Mouse (Mus musculus): ENCODE measurements at regions not wholly inside any gene's neighbourhood (a gene's known extent, or its start where the extent isn't known, plus 50 kb on each side); places are given as distances from the start of the nearest gene placed in this dataset.
"Not testable (repeated sequence)": the region's sequence is repeated elsewhere in the genome, so short reads cannot be mapped to it uniquely, and the experiment has no call there.

- ATAC-seq (replicated peaks; ENCODE audit: low FRiP score); H3K27ac ChIP-seq; H3K4me1 ChIP-seq; H3K4me3 ChIP-seq (replicated peaks); H3K27me3 ChIP-seq; H3K4me2 ChIP-seq; H3K9ac ChIP-seq; H3K9me3 ChIP-seq (replicated peaks); H3K36me3 ChIP-seq: not testable (repeated sequence)
- 92% methylated on average over 16 of the region's 16 CpGs for WGBS
Observed at GRCm38 (mm10) chr8:118209301-118209700, 74.2 kb upstream of the Cdh13 start.

- ATAC-seq (replicated peaks; ENCODE audit: low FRiP score): no peak
- H3K36me3 ChIP-seq: no peaks in the 10 kb centered on the region
- no peak overlapping the region for H3K4me2 ChIP-seq
- H3K4me3 ChIP-seq (replicated peaks): no peak overlapping the region
- 0 out of 2 replicates have a peak, but pooled peaks cover 3% of the 10 kb centered on the region for H3K4me1 ChIP-seq
- no peaks in the 10 kb centered on the region for H3K9me3 ChIP-seq (replicated peaks)
- H3K27ac ChIP-seq: no peak overlapping the region
- no peaks in the 10 kb centered on the region for H3K27me3 ChIP-seq
- 83% methylated on average over 6 of the region's 6 CpGs for WGBS
- no peak overlapping the region for H3K9ac ChIP-seq
Observed at GRCm38 (mm10) chr8:118190866-118191265, 92.7 kb upstream of the Cdh13 start.

GRCm38 (mm10) chr8:118189226-118189625, 94.3 kb upstream of the Cdh13 start:
- WGBS: 54% methylated on average over 15 of the region's 15 CpGs
- H3K4me3 ChIP-seq (replicated peaks): no peak overlapping the region
- no peaks in the 10 kb centered on the region for H3K27me3 ChIP-seq
- no peaks in the 10 kb centered on the region for H3K36me3 ChIP-seq
- no peak overlapping the region for H3K9ac ChIP-seq
- H3K27ac ChIP-seq: no peak overlapping the region
- 0 out of 2 replicates have a peak, but pooled peaks cover 3% of the 10 kb centered on the region for H3K4me1 ChIP-seq
- ATAC-seq (replicated peaks; ENCODE audit: low FRiP score): no peak
- H3K4me2 ChIP-seq: no peak overlapping the region
- H3K9me3 ChIP-seq (replicated peaks): no peaks in the 10 kb centered on the region

- H3K27me3 ChIP-seq: no peaks in the 10 kb centered on the region
- H3K9me3 ChIP-seq (replicated peaks): no peaks in the 10 kb centered on the region
- 68% methylated on average over 7 of the region's 7 CpGs for WGBS
- no peak overlapping the region for H3K4me2 ChIP-seq
- no peaks in the 10 kb centered on the region for H3K36me3 ChIP-seq
- no peaks in the 10 kb centered on the region for H3K4me1 ChIP-seq
- H3K9ac ChIP-seq: no peak overlapping the region
- no peak for ATAC-seq (replicated peaks; ENCODE audit: low FRiP score)
- no peak overlapping the region for H3K4me3 ChIP-seq (replicated peaks)
- H3K27ac ChIP-seq: no peak overlapping the region
Observed at GRCm38 (mm10) chr8:118169001-118169413, 114.5 kb upstream of the Cdh13 start.

GRCm38 (mm10) chr8:118162171-118162570, 121.4 kb upstream of the Cdh13 start:
- H3K36me3 ChIP-seq: no peaks in the 10 kb centered on the region
- H3K4me3 ChIP-seq (replicated peaks): no peak overlapping the region
- no peaks in the 10 kb centered on the region for H3K9me3 ChIP-seq (replicated peaks)
- H3K27me3 ChIP-seq: no peaks in the 10 kb centered on the region
- no peak overlapping the region for H3K9ac ChIP-seq
- no peak overlapping the region for H3K27ac ChIP-seq
- no peak for ATAC-seq (replicated peaks; ENCODE audit: low FRiP score)
- H3K4me2 ChIP-seq: no peak overlapping the region
- no peaks in the 10 kb centered on the region for H3K4me1 ChIP-seq
- WGBS: 76% methylated on average over 10 of the region's 10 CpGs

GRCm38 (mm10) chr8:118147359-118148205, 136.0 kb upstream of the Cdh13 start:
- Histone ChIP-seq H3K27me3 (no peaks in the 10 kb centered on the region), H3K9ac (no peak overlapping the region), H3K4me1 (no peaks in the 10 kb centered on the region), H3K9me3 (replicated peaks) (no peaks in the 10 kb centered on the region), H3K4me3 (replicated peaks) (no peak overlapping the region), H3K36me3 (no peaks in the 10 kb centered on the region), H3K27ac (no peak overlapping the region), H3K4me2 (no peak overlapping the region)
- no peak for ATAC-seq (replicated peaks; ENCODE audit: low FRiP score)
- WGBS: 84% methylated on average over 10 of the region's 10 CpGs

- Histone ChIP-seq H3K4me1 (no peaks in the 10 kb centered on the region), H3K27ac (no peak overlapping the region), H3K36me3 (no peaks in the 10 kb centered on the region), H3K4me2 (no peak overlapping the region), H3K9me3 (replicated peaks) (no peaks in the 10 kb centered on the region), H3K9ac (no peak overlapping the region), H3K27me3 (no peaks in the 10 kb centered on the region), H3K4me3 (replicated peaks) (no peak overlapping the region)
- no peak for ATAC-seq (replicated peaks; ENCODE audit: low FRiP score)
- WGBS: 48% methylated on average over 5 of the region's 5 CpGs
Observed at GRCm38 (mm10) chr8:118144546-118144945, 139.0 kb upstream of the Cdh13 start.

GRCm38 (mm10) chr8:118142311-118142710, 141.2 kb upstream of the Cdh13 start:
- no peaks in the 10 kb centered on the region for H3K4me1 ChIP-seq
- no peak overlapping the region for H3K9ac ChIP-seq
- H3K36me3 ChIP-seq: no peaks in the 10 kb centered on the region
- no peaks in the 10 kb centered on the region for H3K27me3 ChIP-seq
- no peak overlapping the region for H3K4me3 ChIP-seq (replicated peaks)
- H3K4me2 ChIP-seq: no peak overlapping the region
- H3K27ac ChIP-seq: no peak overlapping the region
- H3K9me3 ChIP-seq (replicated peaks): no peaks in the 10 kb centered on the region
- 88% methylated on average over 8 of the region's 8 CpGs for WGBS
- ATAC-seq (replicated peaks; ENCODE audit: low FRiP score): no peak

GRCm38 (mm10) chr8:118139928-118140327, 143.6 kb upstream of the Cdh13 start:
- Histone ChIP-seq H3K27ac (no peak overlapping the region), H3K4me3 (replicated peaks) (no peak overlapping the region), H3K9ac (no peak overlapping the region), H3K4me1 (no peaks in the 10 kb centered on the region), H3K36me3 (no peaks in the 10 kb centered on the region), H3K4me2 (no peak overlapping the region), H3K27me3 (no peaks in the 10 kb centered on the region), H3K9me3 (replicated peaks) (no peaks in the 10 kb centered on the region)
- no peak for ATAC-seq (replicated peaks; ENCODE audit: low FRiP score)
- WGBS: 85% methylated on average over 6 of the region's 6 CpGs

GRCm38 (mm10) chr8:118137846-118138245, 145.7 kb upstream of the Cdh13 start:
- Histone ChIP-seq H3K4me3 (replicated peaks) (no peak overlapping the region), H3K9me3 (replicated peaks) (no peaks in the 10 kb centered on the region), H3K4me2 (no peak overlapping the region), H3K27ac (no peak overlapping the region), H3K36me3 (no peaks in the 10 kb centered on the region), H3K4me1 (no peaks in the 10 kb centered on the region), H3K27me3 (no peaks in the 10 kb centered on the region), H3K9ac (no peak overlapping the region)
- no peak for ATAC-seq (replicated peaks; ENCODE audit: low FRiP score)
- WGBS: 49% methylated on average over 3 of the region's 3 CpGs

- no peaks in the 10 kb centered on the region for H3K9me3 ChIP-seq (replicated peaks)
- 79% methylated on average over 7 of the region's 7 CpGs for WGBS
- no peak overlapping the region for H3K4me2 ChIP-seq
- ATAC-seq (replicated peaks; ENCODE audit: low FRiP score): no peak
- no peaks in the 10 kb centered on the region for H3K4me1 ChIP-seq
- H3K9ac ChIP-seq: no peak overlapping the region
- no peaks in the 10 kb centered on the region for H3K27me3 ChIP-seq
- no peaks in the 10 kb centered on the region for H3K36me3 ChIP-seq
- H3K27ac ChIP-seq: no peak overlapping the region
- no peak overlapping the region for H3K4me3 ChIP-seq (replicated peaks)
Observed at GRCm38 (mm10) chr8:118124993-118125392, 158.5 kb upstream of the Cdh13 start.

GRCm38 (mm10) chr8:118114253-118114652, 169.3 kb upstream of the Cdh13 start:
- Histone ChIP-seq H3K9me3 (replicated peaks) (no peaks in the 10 kb centered on the region), H3K27me3 (no peaks in the 10 kb centered on the region), H3K9ac (no peak overlapping the region), H3K4me1 (no peaks in the 10 kb centered on the region), H3K27ac (no peak overlapping the region), H3K4me3 (replicated peaks) (no peak overlapping the region), H3K36me3 (no peaks in the 10 kb centered on the region), H3K4me2 (no peak overlapping the region)
- no peak for ATAC-seq (replicated peaks; ENCODE audit: low FRiP score)
- 78% methylated on average over 8 of the region's 8 CpGs for WGBS

Measured in kidney, embryonic 15.5 days (tissue).